11 mouse cellular contexts compared by ENCODE assay signal in the genomic region with DNA sequence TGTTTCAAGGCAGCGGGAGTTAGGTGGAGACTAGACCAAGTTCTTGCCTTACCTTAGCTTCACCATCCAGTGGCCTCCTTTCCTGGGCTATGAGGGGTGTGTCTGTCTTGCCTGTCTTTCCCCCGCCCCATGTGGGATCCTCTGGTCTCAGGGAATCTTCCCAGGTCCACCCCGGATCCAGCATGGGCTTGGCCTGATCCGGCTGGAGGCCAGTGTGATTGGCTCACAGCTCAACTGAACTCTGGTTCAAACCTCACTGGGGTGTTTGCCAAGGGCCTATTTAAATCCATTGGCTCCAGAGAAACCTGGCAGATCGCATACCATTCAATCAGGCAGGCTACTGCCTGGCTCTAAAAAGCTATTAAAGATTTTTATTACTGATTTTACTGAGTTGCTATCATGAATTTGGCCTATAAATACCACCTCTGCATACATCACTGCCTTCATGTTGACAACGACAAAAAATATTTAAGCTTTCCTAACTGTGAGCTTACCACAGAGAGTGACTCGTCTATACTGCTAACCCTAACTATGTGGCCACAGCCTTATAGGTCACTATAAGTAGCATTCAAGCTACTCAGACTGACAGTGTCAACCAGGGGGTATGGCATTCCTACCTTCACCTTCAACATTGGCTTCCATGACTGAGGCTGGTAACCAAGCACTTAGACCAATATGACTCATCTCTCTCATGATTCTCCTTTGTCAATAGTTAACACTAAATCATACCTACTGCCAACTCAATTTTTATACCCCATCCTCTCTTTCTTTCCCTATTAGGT. TPM values are rescaled to one million over a fixed set of nuclear protein-coding genes. Genes with fewer than 3 reads are reported as not detected.
A peak's percentile ranks its signal among the peaks of the same experiment; 100 is the strongest.
DNase-seq lines count a peak whose midpoint lies in the region; ATAC-seq and TF ChIP-seq lines count a peak whose summit lies in the region.
"Had no signal": no experiment of that assay in that cellular context is flagged by ENCODE, and none has a peak within 500 bp of the region (broad histone marks: within the 10 kb centered on the region; RNA-seq: fewer than 3 reads in every experiment).

No protein-coding gene starts in this region.

- H3K9me3 ChIP-seq in heart, embryonic 10.5 days: no peaks in the 10 kb centered on the region
- no peaks in the 10 kb centered on the region for H3K9me3 ChIP-seq in lung, postnatal 0 days (ENCODE audit: low read length)
- H3K9me3 ChIP-seq: hindbrain, embryonic 15.5 days; midbrain, embryonic 15.5 days had no signal

- no peaks in the 10 kb centered on the region for H3K27me3 ChIP-seq in heart, embryonic 10.5 days (ENCODE audit: insufficient read depth, poor library complexity, severe bottlenecking)
- no peaks in the 10 kb centered on the region for H3K27me3 ChIP-seq in lung, postnatal 0 days (replicated peaks; ENCODE audit: insufficient read depth, low read length)
- H3K27me3 ChIP-seq: hindbrain, embryonic 15.5 days had no signal

- TF ChIP-seq CTCF in lung, postnatal 0 days (IDR thresholded peaks at IDR 0.05): no peak

- H3K4me2 ChIP-seq in lung, postnatal 0 days (replicated peaks; ENCODE audit: low read depth, low read length): no peak overlapping the region
- H3K4me2 ChIP-seq: hindbrain, embryonic 15.5 days; midbrain, embryonic 15.5 days had no signal

- peak; percentile 57 to 63 for DNase-seq in heart, adult 18-20 months
- no peak for DNase-seq in heart, embryonic 10.5 days (ENCODE audit: low spot score)
- peak; percentile 15 for DNase-seq in 3134 (ENCODE audit: extremely low read depth, insufficient read length, low spot score)
- peak; percentile 7 for DNase-seq in Muller cell, postnatal 12 days (ENCODE audit: inconsistent ontology term)
- DNase-seq in cerebellum, postnatal 14 days: peak; percentile 33 to 62
- DNase-seq in yolk sac, embryonic 10.5 days (ENCODE audit: low spot score): no peak
- DNase-seq in T-cell, adult 2 months (ENCODE audit: low spot score): no peak
- no peak for DNase-seq in lung, postnatal 0 days (ENCODE audit: low spot score)
- DNase-seq: lung, postnatal 10 days had no signal

- H3K27ac ChIP-seq in heart, embryonic 10.5 days: no peak overlapping the region
- H3K27ac ChIP-seq in lung, postnatal 0 days (ENCODE audit: low read length): no peak overlapping the region
- H3K27ac ChIP-seq: hindbrain, embryonic 15.5 days; midbrain, embryonic 15.5 days had no signal

- H3K9ac ChIP-seq in lung, postnatal 0 days (replicated peaks; ENCODE audit: low read depth): no peak overlapping the region
- H3K9ac ChIP-seq: hindbrain, embryonic 15.5 days; midbrain, embryonic 15.5 days had no signal

- TF ChIP-seq EP300 in lung, postnatal 0 days (IDR thresholded peaks at IDR 0.05): no peak

- peaks cover 23% of the 10 kb centered on the region for H3K4me1 ChIP-seq in heart, embryonic 10.5 days
- no peaks in the 10 kb centered on the region for H3K4me1 ChIP-seq in lung, postnatal 0 days (ENCODE audit: insufficient read depth, low read depth, low read length)

- H3K4me3 ChIP-seq in heart, embryonic 10.5 days: no peak overlapping the region
- H3K4me3 ChIP-seq in lung, postnatal 0 days (ENCODE audit: low read depth, low read length): no peak overlapping the region
- H3K4me3 ChIP-seq: hindbrain, embryonic 15.5 days; midbrain, embryonic 15.5 days had no signal

- WGBS in heart, embryonic 10.5 days: 81% methylated on average over 7 of the region's 7 CpGs
- WGBS in lung, postnatal 0 days: 81% methylated on average over 7 of the region's 7 CpGs

- ATAC-seq in lung, postnatal 0 days: no peak
- ATAC-seq: midbrain, embryonic 15.5 days had no signal

- no peaks in the 10 kb centered on the region; the same call in 1 of the 2 replicates for H3K36me3 ChIP-seq in heart, embryonic 10.5 days
- no peaks in the 10 kb centered on the region for H3K36me3 ChIP-seq in lung, postnatal 0 days (ENCODE audit: insufficient read depth, low read length)
- H3K36me3 ChIP-seq: hindbrain, embryonic 15.5 days; midbrain, embryonic 15.5 days had no signal

RNA-seq across cellular contexts. Expression of a gene that starts 56.1 kb away (rescaled TPM):
- total RNA-seq in heart, adult 18-20 months (2021): 100 to 1,000 TPM; 144 to 147 TPM
- 61.4 and 78.4 TPM in 2 replicates for polyA plus RNA-seq in heart, embryonic 10.5 days (2016; fragmentation: Nextera tagmentation; extraction: Ambion mirVana)
- 7.1 and 7.7 TPM in 2 replicates for polyA plus RNA-seq in lung, postnatal 0 days (2015; fragmentation: Nextera tagmentation; extraction: Ambion mirVana)

Comparison
In these comparisons a context has a peak if more than half of its experiments do, and no peak if none do; other contexts are left out.
1. DNase-seq: peak in heart, adult 18-20 months (2 of 2), 3134 (single experiment), Muller cell, postnatal 12 days (single experiment) and cerebellum, postnatal 14 days (2 of 2); none in heart, embryonic 10.5 days (single experiment), yolk sac, embryonic 10.5 days (single experiment), T-cell, adult 2 months (single experiment) and lung, postnatal 0 days (single experiment).